Mouse (Mus musculus): ENCODE results near the gene Rhbg. TPM values are rescaled to one million over a fixed set of nuclear protein-coding genes. Genes with fewer than 3 reads are reported as not detected.

The Rhbg gene
- polyA plus RNA-seq (2017; shearing (Covaris generic)): under 1 TPM; 0.12 to 0.17 TPM

GRCm38 (mm10) chr3:88254268-88254926 lies at the start of gene Rhbg:
Gene Rhbg, minus strand, starts transcription at chr3:88254709.

GRCm38 (mm10) chr3:88296561-88297318 lies 42.2 kb upstream of the Rhbg start, which contains the start of the genes Tsacc and Cct3:
Gene Tsacc, minus strand, starts transcription at chr3:88296999.
Gene Cct3, plus strand, starts transcription at chr3:88297116.

GRCm38 (mm10) chr3:88287110-88287509 lies 32.6 kb upstream of the Rhbg start, which contains the start of gene Gm38392:
Gene Gm38392, minus strand, starts transcription at chr3:88287210.

Other genes starting within 250 kb of the Rhbg start
- not detected for gene Hapln2, start 227.1 kb downstream of the Rhbg start, polyA plus RNA-seq (2017; shearing (Covaris generic))
- 10 to 100 TPM; 16.3 to 32.1 TPM for gene Gpatch4, start 211.6 kb downstream of the Rhbg start, polyA plus RNA-seq (2017; shearing (Covaris generic))
- gene Naxe, start 196.2 kb downstream of the Rhbg start, polyA plus RNA-seq (2017; shearing (Covaris generic)): 100 to 1,000 TPM in 1 of 2 experiments, 10 to 100 TPM in 1; 83.1 to 104 TPM
- under 1 TPM in 1 of 2 experiments, not detected in 1; 0.07 TPM for gene Ttc24, start 176.4 kb downstream of the Rhbg start, polyA plus RNA-seq (2017; shearing (Covaris generic))
- 1 to 10 TPM in 1 of 2 experiments, under 1 TPM in 1; 0.61 to 2.1 TPM for gene Iqgap3, start 172.7 kb downstream of the Rhbg start, polyA plus RNA-seq (2017; shearing (Covaris generic))
- 10 to 100 TPM; 71.6 to 97.8 TPM for gene Mef2d, start 112.3 kb downstream of the Rhbg start, polyA plus RNA-seq (2017; shearing (Covaris generic))
- not detected for gene Gm38392, start 32.5 kb upstream of the Rhbg start, polyA plus RNA-seq (2017; shearing (Covaris generic))
- 1 to 10 TPM; 4.3 to 6.7 TPM for gene Tsacc, start 42.3 kb upstream of the Rhbg start, polyA plus RNA-seq (2017; shearing (Covaris generic))
- 100 to 1,000 TPM; 267 to 334 TPM for gene Cct3, start 42.4 kb upstream of the Rhbg start, polyA plus RNA-seq (2017; shearing (Covaris generic))
- gene Glmp, start 70.3 kb upstream of the Rhbg start, polyA plus RNA-seq (2017; shearing (Covaris generic)): 100 to 1,000 TPM; 268 to 447 TPM
- 1 to 10 TPM in 1 of 2 experiments, under 1 TPM in 1; 0.76 to 1.9 TPM for gene Tmem79, start 81.4 kb upstream of the Rhbg start, polyA plus RNA-seq (2017; shearing (Covaris generic))
- gene Smg5, start 81.6 kb upstream of the Rhbg start, polyA plus RNA-seq (2017; shearing (Covaris generic)): 10 to 100 TPM; 43.8 to 45.7 TPM
- gene Paqr6, start 109.9 kb upstream of the Rhbg start, polyA plus RNA-seq (2017; shearing (Covaris generic)): not detected
- gene Bglap3, start 118.0 kb upstream of the Rhbg start, polyA plus RNA-seq (2017; shearing (Covaris generic)): not detected
- not detected for gene Bglap2, start 124.0 kb upstream of the Rhbg start, polyA plus RNA-seq (2017; shearing (Covaris generic))
- not detected for gene Bglap, start 129.8 kb upstream of the Rhbg start, polyA plus RNA-seq (2017; shearing (Covaris generic))
- 10 to 100 TPM; 39.3 to 53.6 TPM for gene Pmf1, start 155.6 kb upstream of the Rhbg start, polyA plus RNA-seq (2017; shearing (Covaris generic))
- gene Slc25a44, start 170.4 kb upstream of the Rhbg start, polyA plus RNA-seq (2017; shearing (Covaris generic)): 10 to 100 TPM; 12.4 to 16.7 TPM
- 100 to 1,000 TPM in 1 of 2 experiments, 10 to 100 TPM in 1; 42.2 to 122 TPM for gene Sema4a, start 206.5 kb upstream of the Rhbg start, polyA plus RNA-seq (2017; shearing (Covaris generic))